Mouse (Mus musculus) testis, adult 2 months (tissue): ENCODE data around the gene 9530002B09Rik. TPM values are rescaled to one million over a fixed set of nuclear protein-coding genes. Genes with fewer than 3 reads are reported as not detected.

Source experiments
- H3K27ac ChIP-seq: fragments of 200-500 bp; 2 replicates; pipeline ENCODE4 v1.5.1; 2012; ENCODE audit warnings: low read depth, low read length; ENCODE audit not compliant: control insufficient read depth, insufficient read depth
- H3K27me3 ChIP-seq: fragments of 200-500 bp; 2 replicates; pipeline ENCODE4 v1.6.1; 2012; ENCODE audit warnings: mild to moderate bottlenecking, low read length, moderate library complexity; ENCODE audit not compliant: control insufficient read depth, insufficient read depth
- H3K36me3 ChIP-seq: fragments of 200-500 bp; 2 replicates; pipeline ENCODE4 v1.6.1; 2012; ENCODE audit warnings: mild to moderate bottlenecking, low read length; ENCODE audit not compliant: control insufficient read depth, insufficient read depth
- H3K4me1 ChIP-seq: fragments of 200-500 bp; 2 replicates; pipeline ENCODE4 v1.6.1; 2012; ENCODE audit warnings: low read length; ENCODE audit not compliant: control insufficient read depth, insufficient read depth
- H3K4me3 ChIP-seq: fragments of 200-500 bp; 2 replicates; pipeline ENCODE4 v1.5.1; 2012; ENCODE audit warnings: low read depth, mild to moderate bottlenecking, low read length, moderate library complexity, mixed read lengths; ENCODE audit not compliant: control insufficient read depth
- CTCF ChIP-seq: fragments of 200-500 bp; IDR thresholded peaks from 2 replicates; pipeline ENCODE4 v1.5.1; 2012; ENCODE audit warnings: low read depth, mild to moderate bottlenecking, inconsistent platforms, low read length, moderate library complexity; ENCODE audit not compliant: control insufficient read depth, insufficient read depth, insufficient replicate concordance
- POLR2A ChIP-seq: fragments of 200-500 bp; IDR thresholded peaks from 2 replicates; pipeline ENCODE4 v1.6.1; 2012; ENCODE audit warnings: low read depth, mild to moderate bottlenecking, inconsistent platforms, low read length, moderate library complexity; ENCODE audit not compliant: control insufficient read depth
- polyA plus RNA-seq: library from polyadenylated mRNA; depleted of rRNA; stranded (reverse); fragments of >200 nt; gene quantifications from 2 replicates; pipeline ENCODE4 v1.2.3, GENCODE M21; 2012; rRNA removed

Gene 9530002B09Rik
- polyA plus RNA-seq: 3.1 and 3.6 TPM in 2 replicates

GRCm38 (mm10) chr4:122688975-122689374 lies at the start of gene 9530002B09Rik:
9530002B09Rik (plus strand) TSS chr4:122689275.
- no peak within 1 kb of the TSS for H3K4me3 ChIP-seq
- no peaks in the 10 kb centered on the region for H3K4me1 ChIP-seq
- no peak for TF ChIP-seq CTCF
- no peak for TF ChIP-seq POLR2A
- H3K27ac ChIP-seq: no peak within 1 kb of the TSS
- H3K27me3 ChIP-seq: no peaks in the 10 kb centered on the region
- no peaks in the 10 kb centered on the region for H3K36me3 ChIP-seq

Other genes with a start within 250 kb of the 9530002B09Rik start
- gene Ppt1, start 147.0 kb downstream of the 9530002B09Rik start, polyA plus RNA-seq: 84.2 and 122 TPM in 2 replicates
- 47.0 and 62.4 TPM in 2 replicates for gene Cap1, start 196.8 kb downstream of the 9530002B09Rik start, polyA plus RNA-seq